8 mouse cellular contexts compared by ENCODE assay signal in genomic region chr11:66899426-66899825, GRCm38 (mm10). TPM values are rescaled to one million over a fixed set of nuclear protein-coding genes. Genes with fewer than 3 reads are reported as not detected.
DNase-seq lines count a peak whose midpoint lies in the region; ATAC-seq and TF ChIP-seq lines count a peak whose summit lies in the region.

No protein-coding gene starts in this region.

- WGBS in heart, embryonic 11.5 days (ENCODE audit: insufficient replicate concordance) = 16% methylated on average over 7 of the region's 7 CpGs
- WGBS in midbrain, embryonic 13.5 days = 17% methylated on average over 7 of the region's 7 CpGs
- 18% methylated on average over 7 of the region's 7 CpGs for WGBS in stomach, postnatal 0 days

- peak; percentile 48 for DNase-seq in heart, adult 8-10 months (ENCODE audit: low spot score)
- DNase-seq in adrenal gland, adult 2 months = peak; percentile 54
- DNase-seq in heart, postnatal 36 days = peak; percentile 67 to 70
- peak; percentile 39 to 70 for DNase-seq in layer of hippocampus, postnatal 36 days
- peak; percentile 74 for DNase-seq in stomach, postnatal 0 days (ENCODE audit: low spot score)

- H3K4me1 ChIP-seq in heart, embryonic 11.5 days (ENCODE audit: control insufficient read depth, insufficient read depth, low read length) = no peaks in the 10 kb centered on the region
- no peaks in the 10 kb centered on the region for H3K4me1 ChIP-seq in cortical plate, adult 2 months (ENCODE audit: control insufficient read depth, insufficient read depth, low read length)
- H3K4me1 ChIP-seq in midbrain, embryonic 13.5 days (replicated peaks) = no peaks in the 10 kb centered on the region
- H3K4me1 ChIP-seq in stomach, postnatal 0 days (replicated peaks; ENCODE audit: control insufficient read depth, insufficient read depth) = no peaks in the 10 kb centered on the region

- no peak overlapping the region for H3K4me3 ChIP-seq in heart, embryonic 11.5 days (ENCODE audit: low read depth, low read length)
- no peak overlapping the region for H3K4me3 ChIP-seq in cortical plate, adult 2 months (ENCODE audit: insufficient read depth, low read length)
- no peak overlapping the region for H3K4me3 ChIP-seq in midbrain, embryonic 13.5 days (replicated peaks)
- H3K4me3 ChIP-seq in stomach, postnatal 0 days (ENCODE audit: low read depth, low read length) = no peak overlapping the region

- TF ChIP-seq POLR2A in cortical plate, adult 2 months (IDR thresholded peaks at IDR 0.05; ENCODE audit: extremely low read depth, insufficient read depth, low read length) = no peak

- no peak for ATAC-seq in heart, embryonic 11.5 days (replicated peaks; ENCODE audit: insufficient number of reproducible peaks, low FRiP score, low TSS enrichment)
- ATAC-seq in midbrain, embryonic 13.5 days = peak; percentile 53
- ATAC-seq in stomach, postnatal 0 days (ENCODE audit: low FRiP score, low TSS enrichment) = no peak

- no peak overlapping the region for H3K4me2 ChIP-seq in heart, embryonic 11.5 days
- H3K4me2 ChIP-seq in midbrain, embryonic 13.5 days (replicated peaks) = no peak overlapping the region
- H3K4me2 ChIP-seq in stomach, postnatal 0 days (replicated peaks; ENCODE audit: low read depth) = no peak overlapping the region

- H3K27me3 ChIP-seq in heart, embryonic 11.5 days (ENCODE audit: control insufficient read depth, insufficient read depth, low read length) = peaks cover 2% of the 10 kb centered on the region; the same call in 1 of the 2 replicates
- 0 out of 2 replicates have a peak, but pooled peaks cover 2% of the 10 kb centered on the region for H3K27me3 ChIP-seq in midbrain, embryonic 13.5 days
- H3K27me3 ChIP-seq in stomach, postnatal 0 days (ENCODE audit: control insufficient read depth, insufficient read depth, low read length) = no peaks in the 10 kb centered on the region

- no peak overlapping the region for H3K9ac ChIP-seq in heart, embryonic 11.5 days (ENCODE audit: low read depth, low read length)
- no peak overlapping the region for H3K9ac ChIP-seq in midbrain, embryonic 13.5 days (replicated peaks)
- H3K9ac ChIP-seq in stomach, postnatal 0 days (ENCODE audit: low read length) = no peak overlapping the region

- H3K27ac ChIP-seq in heart, embryonic 11.5 days (ENCODE audit: low read depth, low read length) = no peak overlapping the region
- H3K27ac ChIP-seq in cortical plate, adult 2 months (ENCODE audit: insufficient read depth, low read length) = no peak overlapping the region
- no peak overlapping the region for H3K27ac ChIP-seq in midbrain, embryonic 13.5 days
- H3K27ac ChIP-seq in stomach, postnatal 0 days (replicated peaks) = no peak overlapping the region

- TF ChIP-seq EP300 in stomach, postnatal 0 days (optimal IDR thresholded peaks at IDR 0.05) = no peak

- H3K9me3 ChIP-seq in heart, embryonic 11.5 days (replicated peaks; ENCODE audit: control insufficient read depth, low read length) = no peaks in the 10 kb centered on the region
- no peaks in the 10 kb centered on the region for H3K9me3 ChIP-seq in midbrain, embryonic 13.5 days
- no peaks in the 10 kb centered on the region for H3K9me3 ChIP-seq in stomach, postnatal 0 days (ENCODE audit: control insufficient read depth, low read length)

- H3K36me3 ChIP-seq in heart, embryonic 11.5 days (ENCODE audit: control insufficient read depth, insufficient read depth, low read length) = no peaks in the 10 kb centered on the region
- no peaks in the 10 kb centered on the region for H3K36me3 ChIP-seq in midbrain, embryonic 13.5 days
- H3K36me3 ChIP-seq in stomach, postnatal 0 days (ENCODE audit: control insufficient read depth, insufficient read depth, low read length) = no peaks in the 10 kb centered on the region

- TF ChIP-seq CTCF in cortical plate, adult 2 months (IDR thresholded peaks at IDR 0.05; ENCODE audit: extremely low read depth, insufficient read depth, low read length) = peak; percentile 77
- peak; percentile 85 for TF ChIP-seq CTCF in stomach, postnatal 0 days (IDR thresholded peaks at IDR 0.05; ENCODE audit: low read depth)

- intact Hi-C loops in heart, postnatal 36 days (cut with DNase I) = no loop called here

RNA-seq across cellular contexts. Expression of gene Pirt, which starts 12.4 kb away (rescaled TPM):
- 1 to 10 TPM; 4.0 to 6.4 (median 6.1) TPM for total RNA-seq in heart, adult 8-10 months (2022)
- polyA plus RNA-seq in heart, embryonic 11.5 days (2014; fragmentation: Nextera tagmentation; extraction: Ambion mirVana) = 10.0 and 10.5 TPM in 2 replicates
- 10 to 100 TPM in 1 of 2 experiments, 1 to 10 TPM in 1; 7.8 to 15.3 TPM for total RNA-seq in adrenal gland, adult 2 months (2021)
- 1.9 and 2.7 TPM in 2 replicates for polyA plus RNA-seq in adrenal gland, adult 2 months (2012; rRNA removed)
- 0.17 and 0.38 TPM in 2 replicates for polyA plus RNA-seq in cortical plate, adult 2 months (2012; rRNA removed)
- 10 to 100 TPM in 1 of 2 experiments, 1 to 10 TPM in 1; 4.6 to 13.9 TPM for total RNA-seq in heart, postnatal 36 days (2021)
- total RNA-seq in layer of hippocampus, postnatal 36 days (2021) = 1 to 10 TPM; 1.9 TPM
- polyA plus RNA-seq in midbrain, embryonic 13.5 days (2015; fragmentation: Nextera tagmentation; extraction: Ambion mirVana) = 0.85 and 1.2 TPM in 2 replicates
- polyA plus RNA-seq in stomach, postnatal 0 days (2015; fragmentation: Nextera tagmentation; extraction: Ambion mirVana) = 5.6 and 6.0 TPM in 2 replicates

RNA-seq across cellular contexts. Expression of gene Tmem238l, which starts 57.0 kb away (rescaled TPM):
- total RNA-seq in heart, adult 8-10 months (2022) = not detected
- polyA plus RNA-seq in heart, embryonic 11.5 days (2014; fragmentation: Nextera tagmentation; extraction: Ambion mirVana) = 0.16 TPM in 1 of 2 replicates, not detected in the other
- total RNA-seq in adrenal gland, adult 2 months (2021) = not detected
- not detected in 2 replicates for polyA plus RNA-seq in adrenal gland, adult 2 months (2012; rRNA removed)
- not detected in 2 replicates for polyA plus RNA-seq in cortical plate, adult 2 months (2012; rRNA removed)
- not detected for total RNA-seq in heart, postnatal 36 days (2021)
- not detected for total RNA-seq in layer of hippocampus, postnatal 36 days (2021)
- not detected in 2 replicates for polyA plus RNA-seq in midbrain, embryonic 13.5 days (2015; fragmentation: Nextera tagmentation; extraction: Ambion mirVana)
- polyA plus RNA-seq in stomach, postnatal 0 days (2015; fragmentation: Nextera tagmentation; extraction: Ambion mirVana) = 21.4 and 24.8 TPM in 2 replicates

Comparison
In these comparisons a context has a peak if more than half of its experiments do, and no peak if none do; other contexts are left out.
1. RNA of gene Tmem238l, which starts 57.0 kb away (polyA plus RNA-seq): 21.4 to 24.8 TPM in stomach, postnatal 0 days; 0.16 TPM in heart, embryonic 11.5 days, not detected in adrenal gland, adult 2 months, not detected in cortical plate, adult 2 months and not detected in midbrain, embryonic 13.5 days; every median in the first group is over 10 times any median in the second.
2. Peak in every context shown above with its lines, with median percentiles within 50 percentile points of each other: DNase-seq.